Mouse (Mus musculus): Measurements from ENCODE around the gene Armc12. TPM values are rescaled to one million over a fixed set of nuclear protein-coding genes. Genes with fewer than 3 reads are reported as not detected.
A peak's percentile ranks its signal among the peaks of the same experiment; 100 is the strongest.

Gene Armc12
- total RNA-seq, 2 experiments from 2014 or later: not detected

- DNase-seq (ENCODE audit: low spot score in 2 of 2): no peak
These were observed 17.9 kb upstream of the Armc12 start for GRCm38 (mm10) chr17:28512696-28513095.

- no peak for DNase-seq (ENCODE audit: low spot score in 2 of 2)
These were observed 17.3 kb upstream of the Armc12 start for GRCm38 (mm10) chr17:28513337-28513736.

GRCm38 (mm10) chr17:28513844-28514243 lies 16.8 kb upstream of the Armc12 start:
- no peak for DNase-seq (ENCODE audit: low spot score in 2 of 2)

GRCm38 (mm10) chr17:28514555-28514954 lies 16.1 kb upstream of the Armc12 start:
- no peak for DNase-seq (ENCODE audit: low spot score in 2 of 2)

GRCm38 (mm10) chr17:28515431-28516341 lies 14.9 kb upstream of the Armc12 start:
- DNase-seq (ENCODE audit: low spot score in 2 of 2): no peak

- no peak for DNase-seq (ENCODE audit: low spot score in 2 of 2)
These were observed 13.7 kb upstream of the Armc12 start for GRCm38 (mm10) chr17:28516881-28517280.

GRCm38 (mm10) chr17:28517441-28517955 lies 13.1 kb upstream of the Armc12 start, which contains the start of gene Fkbp5:
TSS of gene Fkbp5 (minus strand) at chr17:28517527.
- DNase-seq (ENCODE audit: low spot score in 2 of 2): peak; percentile 43 to 69

- peak; percentile 55 to 85 for DNase-seq (ENCODE audit: low spot score in 2 of 2)
These were observed 12.5 kb upstream of the Armc12 start for GRCm38 (mm10) chr17:28517956-28518614.

GRCm38 (mm10) chr17:28518615-28519071 lies 12.0 kb upstream of the Armc12 start:
- DNase-seq (ENCODE audit: low spot score in 2 of 2): no peak

- DNase-seq (ENCODE audit: low spot score in 2 of 2): no peak
These were observed 10.8 kb upstream of the Armc12 start for GRCm38 (mm10) chr17:28519827-28520226.

GRCm38 (mm10) chr17:28520561-28520960 lies 10.0 kb upstream of the Armc12 start:
- no peak for DNase-seq (ENCODE audit: low spot score in 2 of 2)

- DNase-seq (ENCODE audit: low spot score in 2 of 2): no peak
These were observed 9.4 kb upstream of the Armc12 start for GRCm38 (mm10) chr17:28521071-28521726.

- DNase-seq (ENCODE audit: low spot score in 2 of 2): no peak
These were observed 8.7 kb upstream of the Armc12 start for GRCm38 (mm10) chr17:28521920-28522319.

- peak; percentile 61 to 80 for DNase-seq (ENCODE audit: low spot score in 2 of 2)
These were observed 7.8 kb upstream of the Armc12 start for GRCm38 (mm10) chr17:28522623-28523354.

GRCm38 (mm10) chr17:28523355-28524008 lies 7.1 kb upstream of the Armc12 start:
- no peak for DNase-seq (ENCODE audit: low spot score in 2 of 2)

GRCm38 (mm10) chr17:28524009-28524695 lies 6.5 kb upstream of the Armc12 start:
- no peak for DNase-seq (ENCODE audit: low spot score in 2 of 2)

- no peak for DNase-seq (ENCODE audit: low spot score in 2 of 2)
These were observed 5.7 kb upstream of the Armc12 start for GRCm38 (mm10) chr17:28524831-28525430.

- DNase-seq (ENCODE audit: low spot score in 2 of 2): no peak
These were observed 3.2 kb upstream of the Armc12 start for GRCm38 (mm10) chr17:28527184-28528042.

Measured in gastrocnemius, postnatal 4 days (tissue).